Mouse (Mus musculus): Measurements from ENCODE around the gene Arfgap1.

Gene Arfgap1

DNA sequence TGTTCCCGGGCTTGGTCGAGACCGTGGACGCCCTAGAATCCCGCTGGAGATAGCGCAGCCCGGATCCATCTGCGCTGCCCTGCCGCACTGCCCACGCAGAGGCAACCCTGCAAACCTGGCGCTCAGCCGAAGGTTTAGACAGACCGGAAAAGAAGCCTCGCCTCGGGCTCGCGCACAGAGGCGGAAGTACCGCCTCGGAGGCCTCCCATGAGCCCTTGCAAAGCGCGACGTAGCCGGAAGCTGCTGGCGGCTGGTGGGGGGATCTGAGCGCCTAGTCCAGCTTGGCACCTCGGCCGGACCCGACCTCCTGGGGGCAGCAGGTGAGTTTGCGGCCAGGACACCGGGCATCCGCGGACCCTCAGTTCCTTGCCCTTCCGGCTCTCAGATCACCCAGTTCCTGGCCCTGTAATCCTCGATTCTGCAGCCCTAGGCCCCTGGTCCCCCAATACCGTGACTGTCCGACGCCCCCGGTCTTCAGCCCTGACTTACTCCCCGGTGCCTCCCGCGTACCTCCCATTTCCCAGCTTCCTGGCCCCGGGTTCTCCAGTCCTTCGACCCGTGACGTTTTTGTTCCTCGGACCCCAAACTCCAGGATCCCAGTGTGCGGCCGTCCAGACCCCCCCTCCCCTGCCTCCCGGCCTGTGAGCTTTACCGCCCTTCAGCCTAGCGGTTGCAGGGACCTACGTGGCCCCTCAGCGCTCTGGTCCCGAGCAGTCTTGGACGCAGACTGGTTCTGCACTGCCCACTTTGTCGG, at the start of gene Arfgap1:
Arfgap1 (plus strand) TSS at position 216 of the 754 bp plus-strand sequence.
- DNase-seq (ENCODE audit: low spot score): peak; percentile 72

DNA sequence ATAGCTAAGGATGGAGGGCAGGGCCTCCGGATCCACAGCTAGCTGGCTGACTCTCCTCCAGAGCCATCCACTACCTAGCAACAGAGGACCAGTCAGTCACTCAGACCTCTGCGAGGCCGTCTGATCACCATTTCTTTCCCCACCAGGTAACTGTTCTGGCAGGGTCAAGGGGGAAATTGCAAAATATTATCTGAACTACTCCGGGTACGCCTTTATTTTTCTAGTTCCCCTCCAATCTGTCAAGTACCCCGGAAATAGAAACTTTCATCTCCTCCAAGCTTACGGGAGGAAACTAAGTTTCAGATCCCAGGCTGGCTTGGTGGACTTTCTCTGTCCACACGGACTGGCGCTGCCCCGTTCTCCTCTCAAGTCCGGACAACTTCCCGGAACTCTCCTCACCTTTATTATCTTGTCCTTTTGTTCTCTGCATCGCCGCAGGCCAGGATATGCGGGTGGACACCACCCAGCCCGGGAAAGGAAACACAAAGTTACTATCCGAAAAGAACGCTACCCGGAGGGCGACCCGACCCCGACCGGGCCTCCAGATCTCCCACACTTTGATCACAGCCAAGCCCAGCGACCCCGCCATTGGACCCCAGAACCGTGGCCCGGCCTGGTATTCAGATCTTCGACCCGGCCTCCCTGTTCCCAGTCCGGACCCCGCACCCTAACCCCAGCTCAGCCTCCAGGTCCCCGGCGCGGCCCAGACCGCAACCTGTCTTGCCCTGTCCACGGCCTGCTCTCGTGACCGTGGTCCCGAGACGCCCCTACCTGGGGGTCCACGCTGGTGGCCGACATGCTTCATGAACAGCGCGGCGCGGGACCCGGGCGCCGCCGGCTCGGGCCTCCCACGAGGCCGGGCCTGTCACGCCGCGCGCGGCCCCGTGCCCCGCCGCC, 46.9 kb upstream of the Arfgap1 start:
- DNase-seq (ENCODE audit: low spot score): peak; percentile 18

DNA sequence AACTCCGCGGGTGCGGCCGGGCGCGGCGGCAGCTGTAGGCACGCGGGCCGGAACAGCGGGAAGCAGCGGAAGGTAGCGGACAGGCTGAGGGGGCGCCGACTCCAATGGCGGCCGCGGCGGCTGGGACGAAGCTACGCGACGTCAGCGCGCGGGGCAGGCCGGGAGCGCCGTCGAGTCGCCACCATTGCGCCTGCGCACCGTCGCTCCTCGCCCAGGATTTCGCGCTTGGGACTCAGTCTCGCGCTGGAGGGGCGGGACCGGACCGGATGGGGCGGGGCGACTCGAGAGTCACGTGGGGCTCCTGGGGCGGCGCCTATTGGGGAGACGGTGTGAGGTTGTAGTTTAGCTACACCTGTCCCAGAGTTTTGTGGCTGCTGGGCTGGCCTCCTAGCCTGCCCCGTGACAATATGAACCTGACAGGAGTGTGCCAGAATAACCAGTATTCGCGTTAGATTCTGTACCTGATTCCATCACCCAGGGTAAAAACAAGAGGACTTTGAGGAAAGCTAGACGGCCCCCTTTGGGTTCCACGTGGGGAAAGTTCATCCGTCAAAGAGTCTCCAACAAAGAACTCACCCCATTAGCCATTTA, 46.1 kb upstream of the Arfgap1 start, which contains the start of gene Ythdf1:
Ythdf1 (minus strand) TSS at position 140 of the 591 bp plus-strand sequence.
- peak; percentile 95 for DNase-seq (ENCODE audit: low spot score)

DNA sequence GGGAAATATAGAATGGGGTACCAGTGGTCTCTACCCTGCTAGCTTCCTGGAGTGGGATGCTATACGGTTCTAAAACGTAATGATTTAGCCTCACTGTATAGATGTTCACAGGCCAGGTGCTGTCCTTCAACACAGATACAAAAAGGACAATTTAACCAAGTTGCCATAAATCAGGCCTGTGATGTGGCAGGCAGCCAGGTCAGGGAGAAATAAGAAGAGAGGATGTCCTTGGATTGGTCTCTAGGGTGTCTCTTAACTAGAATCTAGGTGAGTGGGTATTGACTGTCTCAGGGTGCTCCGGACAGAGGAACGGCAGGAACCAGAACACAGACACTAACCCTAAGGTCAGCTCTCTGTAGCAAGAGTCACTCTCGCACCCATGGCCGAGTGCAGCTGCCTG, 44.3 kb upstream of the Arfgap1 start:
- DNase-seq (ENCODE audit: low spot score): no peak

DNA sequence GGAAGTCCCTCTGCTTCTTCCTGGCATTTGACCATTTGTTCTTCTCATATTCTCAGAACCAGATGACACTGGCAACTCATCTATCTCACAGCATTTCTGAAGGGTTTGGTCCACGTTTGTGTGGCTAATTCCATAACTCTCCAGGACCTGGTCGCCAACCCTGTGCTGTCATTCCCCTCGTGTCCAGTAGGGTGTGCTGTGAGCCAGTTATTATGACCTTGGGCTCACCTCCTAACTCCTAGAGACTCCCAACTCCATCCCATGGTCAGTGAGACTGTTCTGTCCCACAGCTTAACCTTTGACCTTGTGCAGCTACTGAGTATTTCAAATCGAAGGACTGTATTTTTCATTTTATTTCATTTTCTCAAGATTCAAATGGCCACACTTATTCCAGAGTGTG, 41.8 kb upstream of the Arfgap1 start:
- DNase-seq (ENCODE audit: low spot score): peak; percentile 33

DNA sequence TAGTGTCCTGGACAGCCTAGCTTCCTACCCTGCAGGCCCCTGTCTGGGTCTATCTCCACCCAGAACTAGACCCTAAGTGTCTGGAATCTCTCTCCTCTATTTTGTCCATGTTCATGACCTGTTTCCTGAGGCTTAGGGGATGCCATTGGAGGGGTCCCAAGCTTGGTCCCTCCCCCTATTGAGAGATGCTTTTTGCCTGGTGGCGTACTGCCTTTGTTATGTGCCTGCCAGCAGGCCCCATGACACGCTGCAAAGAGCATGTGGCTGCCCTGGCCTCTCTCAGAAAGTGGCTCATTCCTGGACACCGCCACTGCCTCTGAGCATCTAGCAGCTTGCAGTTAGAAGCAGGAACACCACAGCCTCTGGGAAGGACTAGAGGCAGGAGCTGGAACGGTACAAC, 38.3 kb upstream of the Arfgap1 start, which contains the start of gene Birc7:
Birc7 (plus strand) TSS at position 301 of the 400 bp plus-strand sequence.
- no peak for DNase-seq (ENCODE audit: low spot score)

DNA sequence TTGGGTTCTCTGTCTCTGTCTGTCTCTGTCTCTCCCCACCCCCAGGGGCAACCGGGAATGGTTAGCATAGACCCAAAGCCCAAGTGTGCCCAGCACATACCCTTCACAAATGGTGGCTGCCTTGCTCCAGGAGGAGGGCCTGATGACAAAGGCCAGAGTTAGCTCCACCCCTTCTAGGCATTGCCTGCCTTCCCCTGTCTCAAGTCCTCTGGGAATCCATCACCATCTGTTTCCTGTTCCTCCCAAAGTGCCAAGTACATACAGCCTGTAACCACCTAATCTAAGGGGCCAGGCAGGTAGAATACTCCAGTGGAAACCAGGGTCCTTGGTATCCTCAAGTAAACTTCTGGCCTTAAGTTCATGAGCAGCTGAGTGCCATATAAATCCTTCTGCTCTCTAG, 34.6 kb upstream of the Arfgap1 start:
- no peak for DNase-seq (ENCODE audit: low spot score)

DNA sequence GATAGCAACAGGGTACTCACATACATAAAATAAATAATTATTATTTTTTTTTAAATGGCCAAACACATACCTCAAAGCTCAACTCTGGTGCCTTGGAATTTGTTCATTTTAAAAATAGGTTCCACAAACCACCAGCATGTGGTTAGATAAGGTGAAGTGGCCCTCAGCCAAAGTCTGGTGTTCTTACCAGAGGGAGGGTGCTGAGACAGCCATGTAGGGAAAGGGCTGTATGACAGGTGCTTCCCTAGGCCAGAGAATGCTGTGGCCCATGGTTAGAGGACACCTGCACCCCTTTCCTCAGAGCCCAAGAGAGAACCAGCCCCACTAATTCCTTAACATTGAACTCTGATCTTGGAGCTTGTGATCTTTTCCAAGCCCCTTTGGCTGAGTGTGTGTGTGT, 26.8 kb upstream of the Arfgap1 start:
- no peak for DNase-seq (ENCODE audit: low spot score)

DNA sequence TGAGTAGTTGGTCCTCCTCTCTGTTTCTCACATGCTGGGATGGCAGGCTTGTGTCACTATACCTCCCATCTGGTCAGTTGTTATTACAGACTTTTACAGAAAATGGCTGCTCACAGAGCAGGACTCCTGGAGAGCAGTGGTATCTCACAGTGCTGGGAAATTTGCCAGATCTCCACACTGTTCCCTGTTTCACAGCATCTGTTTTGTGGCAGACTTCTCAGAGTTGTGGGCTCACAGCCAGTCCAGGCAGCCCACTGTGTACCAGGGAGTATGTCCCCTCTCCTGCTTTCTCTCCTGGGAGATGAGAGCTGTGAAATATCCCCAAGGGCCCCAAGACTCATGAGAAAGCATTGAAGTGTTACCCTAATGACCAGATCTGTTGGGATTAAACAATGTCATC, 25.2 kb upstream of the Arfgap1 start:
- no peak for DNase-seq (ENCODE audit: low spot score)

DNA sequence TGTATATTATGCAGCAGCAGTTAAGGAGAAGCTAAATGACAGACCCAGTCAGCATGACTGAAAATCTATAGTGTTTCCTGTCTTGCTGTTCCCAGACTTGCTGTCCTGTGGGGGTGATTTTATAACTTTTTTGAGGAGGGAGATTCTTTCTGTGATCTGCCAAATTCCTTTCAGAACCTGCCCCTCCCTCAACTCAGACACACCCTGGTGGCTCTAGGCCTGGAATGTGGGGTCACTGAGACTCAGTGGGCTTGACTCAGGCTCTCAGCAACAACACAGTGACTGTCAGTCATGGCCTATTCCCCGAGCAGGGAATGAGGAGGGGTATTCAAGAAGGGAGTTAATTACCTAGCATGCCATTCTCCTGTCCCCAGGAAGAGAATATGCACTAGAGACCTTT, 17.1 kb upstream of the Arfgap1 start:
- DNase-seq (ENCODE audit: low spot score): no peak

DNA sequence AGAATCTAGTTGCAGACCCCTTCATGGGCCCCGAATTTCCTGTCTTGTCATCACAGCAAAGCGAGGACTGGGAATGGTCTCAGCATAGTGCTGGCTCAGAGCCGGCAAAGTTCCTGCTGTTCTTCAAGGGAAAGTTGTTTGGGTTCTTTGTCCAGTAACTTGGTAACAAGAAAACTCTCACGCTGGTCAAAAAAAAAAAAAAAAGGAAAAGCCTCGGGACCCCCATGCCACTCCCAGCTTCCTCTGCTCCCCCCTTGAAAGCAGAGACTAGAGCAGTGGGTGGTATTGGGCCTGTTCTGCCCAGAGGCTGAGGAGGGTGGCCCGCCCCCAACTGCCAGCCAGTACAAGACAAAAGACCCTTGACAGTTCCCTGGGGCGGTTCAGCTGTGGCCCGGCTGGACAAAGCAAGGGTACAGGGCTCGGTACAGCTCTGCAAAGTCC, 14.3 kb upstream of the Arfgap1 start:
- no peak for DNase-seq (ENCODE audit: low spot score)

DNA sequence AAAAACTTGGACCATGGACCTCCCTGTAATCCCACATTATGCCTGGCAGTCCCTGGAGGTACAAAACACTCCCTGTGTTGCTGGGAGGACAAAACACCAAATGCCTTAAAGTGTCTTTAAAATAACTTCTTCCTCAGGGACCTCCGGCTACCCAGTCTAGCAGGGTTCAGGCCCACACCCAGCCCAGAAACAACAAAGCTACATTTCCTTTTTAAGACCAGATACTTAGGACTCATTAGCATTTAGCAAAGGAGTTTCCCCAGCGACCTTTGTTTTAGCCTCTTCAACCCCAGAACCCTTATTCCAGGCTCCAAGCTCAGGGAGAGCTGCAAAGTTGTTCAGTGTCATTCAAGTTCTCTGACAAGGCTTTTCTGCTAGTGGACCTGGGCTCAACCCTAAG, 13.4 kb upstream of the Arfgap1 start:
- DNase-seq (ENCODE audit: low spot score): no peak

DNA sequence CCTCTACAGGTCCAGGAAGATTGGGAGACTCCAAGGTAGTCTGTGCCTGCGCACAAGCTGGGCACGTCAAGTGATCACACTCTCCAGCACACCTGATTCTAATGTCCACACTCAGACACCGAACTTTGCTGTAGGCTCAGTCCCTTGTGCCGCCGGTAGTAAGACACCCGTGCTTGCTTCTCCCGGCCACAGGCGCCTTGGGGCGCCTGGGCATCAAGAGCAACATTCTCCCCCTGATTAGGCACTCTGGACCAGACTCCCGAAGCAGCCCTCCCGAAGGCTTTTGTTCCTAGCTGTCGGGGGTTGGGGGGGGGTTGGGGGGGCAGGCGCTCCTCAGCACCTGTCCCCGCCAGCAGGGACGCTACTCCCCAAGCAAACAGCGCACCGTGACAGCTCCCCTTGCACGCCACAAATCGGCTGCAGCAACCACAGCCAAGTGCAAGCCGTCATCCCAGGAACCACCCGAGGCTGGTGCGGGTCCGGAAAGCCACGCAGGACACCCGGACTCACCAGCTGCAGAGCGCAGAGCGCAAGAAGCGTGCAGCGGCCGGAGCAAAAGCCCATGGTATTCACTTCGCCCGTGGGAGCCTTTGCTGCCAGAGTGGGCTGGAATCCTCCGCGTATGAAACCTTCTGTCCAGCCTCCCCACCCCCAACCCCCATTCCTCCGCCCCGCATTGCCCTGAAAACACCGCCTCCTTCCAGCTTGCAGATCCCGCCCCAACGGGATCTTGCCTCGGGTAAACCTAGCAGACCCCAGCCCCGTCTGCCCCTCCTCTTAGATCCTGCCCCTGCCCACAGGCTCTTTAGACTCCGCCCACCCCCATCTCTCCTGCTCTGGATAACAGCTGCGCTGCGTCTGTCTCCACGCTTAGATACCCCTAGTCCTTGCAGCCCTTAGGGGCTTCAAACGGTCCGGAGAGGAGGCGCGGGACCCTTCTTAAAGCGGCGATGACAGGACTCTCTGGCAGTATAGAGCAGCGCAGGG, 12.7 kb upstream of the Arfgap1 start, which contains the start of gene Nkain4:
Nkain4 (minus strand) TSS at position 639 of the 987 bp plus-strand sequence.
- DNase-seq (ENCODE audit: low spot score): no peak

DNA sequence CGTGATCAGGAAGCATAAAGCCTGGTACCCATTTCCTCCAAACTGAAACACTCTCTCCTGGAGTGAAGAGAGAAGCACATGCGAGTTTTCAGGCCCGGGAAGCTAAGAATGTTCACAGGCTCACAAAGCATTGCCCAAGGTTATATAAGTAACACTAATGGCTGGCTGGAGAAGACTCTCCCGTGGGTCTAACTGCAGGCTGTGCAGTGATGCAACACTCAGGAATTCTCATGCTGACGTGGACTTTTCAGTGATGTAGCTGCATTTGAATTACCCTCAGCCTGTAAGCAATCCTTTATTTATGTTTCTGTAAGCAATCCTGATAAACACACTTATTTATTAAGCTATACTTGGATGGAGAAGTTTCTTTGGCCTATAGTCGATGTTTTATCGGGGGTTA, 7.4 kb upstream of the Arfgap1 start:
- DNase-seq (ENCODE audit: low spot score): no peak

DNA sequence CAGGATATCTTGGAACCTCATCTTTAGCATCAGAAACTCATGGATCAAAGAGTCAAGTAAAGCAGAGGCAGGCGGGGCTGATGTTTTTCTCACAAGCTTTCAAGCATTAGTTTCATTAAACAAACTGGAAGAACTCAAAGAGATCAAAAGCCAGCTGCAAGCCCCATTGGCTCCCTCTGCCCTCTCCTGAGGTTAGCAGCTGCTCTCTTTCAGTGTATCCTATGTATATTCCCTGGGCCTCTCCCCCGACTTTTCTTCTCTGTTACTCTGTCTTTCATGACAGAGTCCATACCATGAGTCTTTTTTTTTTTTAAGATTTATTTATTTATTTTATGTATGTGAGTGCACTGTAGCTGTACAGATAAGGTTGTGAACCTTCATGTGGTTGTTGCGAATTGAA, 6.8 kb upstream of the Arfgap1 start:
- no peak for DNase-seq (ENCODE audit: low spot score)

DNA sequence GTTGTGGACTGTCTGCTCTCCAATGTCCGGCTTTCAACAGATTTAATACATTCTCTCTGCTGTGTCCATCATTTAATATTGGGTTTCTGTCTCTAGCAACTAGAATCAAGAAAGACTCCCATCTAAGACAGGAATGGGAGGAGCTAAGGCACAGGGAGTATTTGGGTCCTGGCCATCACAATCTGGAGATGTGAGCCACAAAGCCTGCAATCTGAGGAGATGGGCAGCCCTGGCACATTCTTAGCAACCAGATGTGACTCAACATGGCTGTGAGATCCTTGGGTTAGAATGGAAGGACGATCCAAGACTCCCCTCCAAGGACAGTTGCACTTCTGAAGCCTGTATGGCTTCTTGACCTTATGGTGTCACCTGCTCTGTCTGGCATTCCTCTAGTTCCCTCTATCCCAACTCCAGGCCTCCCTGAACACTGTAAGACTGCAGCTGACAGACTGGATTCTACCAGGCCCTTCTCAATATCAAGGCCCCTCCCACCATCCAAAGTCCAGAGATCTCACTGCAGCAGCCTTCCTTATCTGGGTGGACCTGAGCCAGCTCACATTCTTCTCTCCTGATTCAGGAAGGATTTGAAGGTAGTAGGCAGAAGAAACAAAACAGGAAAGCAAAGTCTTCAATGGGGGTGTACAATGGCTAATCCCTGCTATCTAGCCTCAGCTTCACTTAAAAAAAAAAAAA, 4.3 kb upstream of the Arfgap1 start:
- DNase-seq (ENCODE audit: low spot score): no peak

DNA sequence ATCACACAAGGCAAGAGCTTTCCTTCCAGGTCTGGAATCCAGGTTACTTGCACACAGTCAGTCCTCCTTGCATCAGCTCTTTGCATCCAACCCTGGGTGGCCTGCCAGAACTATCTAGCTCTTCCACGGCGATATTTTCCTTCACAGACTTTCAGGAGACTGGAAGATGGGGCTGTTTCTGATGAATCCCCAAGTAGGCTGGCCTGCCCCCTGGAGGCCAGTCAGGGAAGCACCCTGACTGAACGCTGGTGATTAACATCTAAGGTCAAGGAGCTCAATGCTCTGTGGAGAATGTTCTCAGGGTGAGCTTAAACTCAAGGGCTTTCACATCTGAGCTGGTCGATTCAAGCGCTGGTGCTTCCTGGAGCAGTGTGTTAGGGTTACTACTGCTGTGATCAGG, 3.1 kb upstream of the Arfgap1 start:
- DNase-seq (ENCODE audit: low spot score): no peak

DNA sequence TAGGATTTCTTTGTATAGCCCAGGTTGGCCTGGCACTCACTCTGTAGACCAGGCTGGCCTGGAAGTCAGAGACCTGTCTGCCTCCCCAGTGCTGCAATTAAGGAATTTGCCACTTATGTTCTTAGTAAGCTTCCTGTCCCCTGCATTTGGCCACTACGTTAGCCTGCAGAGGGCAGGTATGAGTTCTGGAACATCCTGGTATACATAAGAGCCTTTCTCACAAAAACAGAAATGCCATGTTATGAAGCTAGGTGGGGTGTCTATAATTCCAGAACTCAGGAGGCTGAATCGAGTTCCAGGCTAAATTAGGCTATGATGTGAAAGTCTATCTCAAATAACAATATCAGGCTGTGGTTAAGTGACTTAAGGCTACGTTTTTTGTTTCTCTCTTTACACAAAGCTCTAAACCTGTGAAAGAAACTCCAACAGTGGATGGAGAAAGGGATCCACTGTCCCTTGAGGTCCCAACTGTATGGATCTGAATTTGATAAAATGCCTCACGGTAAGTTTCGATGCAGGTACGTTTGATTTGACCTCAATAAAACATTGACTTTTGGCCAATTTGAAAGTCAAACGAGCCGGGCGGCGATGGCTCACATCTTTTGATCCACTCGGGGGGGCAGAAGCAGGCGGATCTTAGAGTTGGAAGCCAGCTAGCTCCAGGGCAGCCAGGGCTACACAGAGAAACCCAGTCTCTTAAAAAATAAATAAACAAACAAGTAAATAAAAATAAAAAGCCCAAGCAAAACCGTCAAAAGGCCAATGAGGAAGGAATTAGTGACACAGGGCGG, 738 bp upstream of the Arfgap1 start:
- no peak for DNase-seq (ENCODE audit: low spot score)

DNA sequence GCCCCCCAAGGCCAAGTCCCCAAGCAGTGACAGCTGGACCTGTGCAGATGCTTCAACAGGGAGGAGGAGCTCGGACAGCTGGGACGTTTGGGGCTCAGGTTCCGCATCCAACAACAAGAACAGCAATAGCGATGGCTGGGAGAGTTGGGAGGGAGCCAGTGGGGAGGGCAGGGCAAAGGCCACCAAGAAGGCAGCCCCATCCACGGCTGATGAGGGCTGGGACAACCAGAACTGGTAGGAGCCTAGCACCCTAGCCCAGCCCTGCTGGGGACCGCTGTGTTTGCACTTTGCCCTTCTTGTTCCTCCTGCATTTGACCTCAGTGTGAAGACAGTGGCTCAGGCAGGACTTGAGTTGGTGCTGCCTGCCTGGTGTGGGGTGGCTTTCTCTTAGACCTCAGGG, 14.1 kb downstream of the Arfgap1 start:
- DNase-seq (ENCODE audit: low spot score): no peak

DNA sequence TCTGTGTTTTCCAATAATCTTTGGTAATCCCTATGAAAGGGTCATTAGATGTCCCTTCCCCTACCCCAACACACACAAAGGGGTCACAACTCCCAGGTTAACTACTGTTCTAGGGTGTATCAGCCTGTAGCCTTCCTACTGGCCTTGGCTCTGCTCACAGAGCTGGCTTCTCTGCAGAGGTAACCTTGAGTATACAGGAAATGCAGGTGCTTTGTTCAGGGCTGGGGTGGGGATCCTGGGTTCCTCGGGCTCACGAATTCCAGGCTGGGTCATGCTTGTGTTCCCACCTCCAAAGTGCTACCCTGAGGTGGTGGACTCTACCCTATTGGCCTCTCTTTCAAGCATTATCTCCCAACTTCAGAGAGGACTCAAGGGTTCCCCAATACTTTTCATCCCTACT, 18.6 kb downstream of the Arfgap1 start:
- DNase-seq (ENCODE audit: low spot score): no peak

Measured in urinary bladder, postnatal 10 days (tissue).